Mouse (Mus musculus): ENCODE results near the gene Brd3os. TPM values are rescaled to one million over a fixed set of nuclear protein-coding genes. Genes with fewer than 3 reads are reported as not detected.

Brd3os gene
- polyA plus RNA-seq (2017; shearing (Covaris generic)), result under 1 TPM in 1 of 2 experiments, not detected in 1; 0.52 TPM

DNA sequence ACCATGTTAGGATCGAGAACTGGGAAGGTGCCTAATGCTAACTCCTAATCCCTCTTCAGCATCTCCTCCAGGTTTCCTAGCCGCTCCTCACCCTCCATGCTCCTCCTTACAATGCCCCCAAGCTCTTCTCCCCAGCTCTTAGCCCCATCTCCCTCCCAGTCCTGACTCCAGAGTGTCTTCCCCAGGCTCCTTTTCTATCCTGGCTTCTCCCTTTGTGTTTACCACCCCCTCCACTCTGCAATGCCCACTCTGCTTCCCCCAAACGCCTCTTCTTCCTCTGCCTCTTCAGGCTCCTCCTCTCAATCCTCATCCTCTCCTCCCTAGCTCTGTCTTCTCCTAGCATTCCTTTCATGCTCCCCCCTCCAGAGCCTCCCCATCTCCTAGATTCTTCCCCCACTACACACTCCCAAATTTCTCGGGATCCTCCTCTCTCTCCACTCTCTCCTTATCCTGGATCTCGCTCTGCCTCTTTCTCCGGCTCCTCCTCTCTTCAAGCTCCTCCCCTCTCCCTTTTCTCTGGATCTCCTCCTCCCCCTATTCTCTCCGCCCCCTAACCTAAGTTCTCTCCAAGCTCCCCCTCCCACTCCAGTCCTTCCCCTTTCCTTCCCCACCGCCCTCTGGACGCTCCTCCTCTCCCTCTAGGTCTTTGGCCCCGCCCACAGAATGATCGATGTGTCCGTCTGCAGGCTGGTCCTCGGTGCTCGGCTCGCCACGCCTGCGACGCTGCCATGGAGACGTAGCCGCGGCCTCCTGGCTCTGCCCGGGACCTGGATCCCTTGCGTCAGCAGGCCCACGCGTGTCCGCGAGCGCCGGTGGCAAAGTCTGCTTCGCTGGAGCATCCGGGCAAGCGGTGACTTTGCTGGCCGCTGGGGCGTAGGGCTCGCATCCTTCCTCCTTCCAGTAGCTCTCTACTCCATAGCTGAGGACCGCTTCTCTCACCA, at the start of gene Brd3os:
Gene Brd3os, plus strand, starts transcription at position 558 of the 941 bp plus-strand sequence.
- ATAC-seq, result peak; percentile 87

DNA sequence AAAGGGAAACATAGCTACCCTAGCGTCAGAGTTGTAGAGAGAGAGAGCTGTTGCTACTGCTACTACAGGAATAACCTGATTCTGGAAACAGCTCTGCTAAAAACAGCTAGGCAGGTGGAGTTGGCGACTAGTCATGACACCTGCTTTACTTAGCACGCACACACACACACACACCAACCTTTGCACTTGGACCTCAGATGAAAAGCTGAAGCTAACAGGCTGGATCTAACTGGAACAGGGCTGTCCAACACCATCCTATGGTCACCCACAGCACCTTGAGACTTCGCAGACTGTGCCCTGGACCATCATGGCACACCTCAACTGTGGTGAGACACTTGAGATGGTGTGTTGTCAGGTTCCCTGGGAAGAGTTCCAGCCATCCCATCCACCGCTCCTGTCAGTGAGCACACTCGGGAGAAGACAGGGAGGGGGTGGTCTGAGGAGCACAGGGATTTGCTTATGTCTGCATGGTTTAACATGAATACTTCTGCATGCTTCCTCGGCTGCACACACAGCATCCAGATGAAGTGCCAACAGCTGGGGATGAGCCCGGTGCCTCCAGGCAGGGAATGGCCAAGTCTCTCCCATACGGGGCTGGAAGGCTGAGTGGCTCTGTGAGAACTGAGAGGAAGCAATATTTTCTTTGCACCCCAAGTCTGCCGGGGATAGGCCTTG, 47.8 kb upstream of the Brd3os start:
- ATAC-seq, result no peak

- ATAC-seq, result no peak
Observed at GRCm38 (mm10) chr2:27396656-27397440, 45.3 kb upstream of the Brd3os start.

DNA sequence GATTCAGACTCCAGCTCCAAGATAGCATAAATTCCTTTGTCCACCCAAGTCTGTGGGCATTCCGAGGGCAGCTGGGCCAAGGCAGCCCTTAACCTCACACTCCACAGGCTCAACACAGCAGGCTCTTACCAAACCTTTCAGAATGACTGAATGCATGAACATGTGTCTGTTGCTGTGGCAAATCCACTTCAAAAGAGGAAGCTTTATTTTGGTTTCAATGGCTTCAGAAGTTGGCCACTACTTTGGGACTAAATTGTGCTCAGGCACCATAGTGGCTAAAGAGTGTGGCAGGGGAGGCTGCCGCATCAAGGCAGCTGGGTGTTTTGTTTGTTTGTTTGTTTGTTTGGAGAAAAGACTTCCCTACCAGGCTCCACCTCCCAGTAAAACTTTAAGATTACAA, 42.0 kb upstream of the Brd3os start:
- ATAC-seq, result no peak

- ATAC-seq, result no peak
Observed at GRCm38 (mm10) chr2:27401544-27401943, 40.6 kb upstream of the Brd3os start.

- ATAC-seq, result peak; percentile 65
Observed at GRCm38 (mm10) chr2:27404375-27405093, 37.6 kb upstream of the Brd3os start.

DNA sequence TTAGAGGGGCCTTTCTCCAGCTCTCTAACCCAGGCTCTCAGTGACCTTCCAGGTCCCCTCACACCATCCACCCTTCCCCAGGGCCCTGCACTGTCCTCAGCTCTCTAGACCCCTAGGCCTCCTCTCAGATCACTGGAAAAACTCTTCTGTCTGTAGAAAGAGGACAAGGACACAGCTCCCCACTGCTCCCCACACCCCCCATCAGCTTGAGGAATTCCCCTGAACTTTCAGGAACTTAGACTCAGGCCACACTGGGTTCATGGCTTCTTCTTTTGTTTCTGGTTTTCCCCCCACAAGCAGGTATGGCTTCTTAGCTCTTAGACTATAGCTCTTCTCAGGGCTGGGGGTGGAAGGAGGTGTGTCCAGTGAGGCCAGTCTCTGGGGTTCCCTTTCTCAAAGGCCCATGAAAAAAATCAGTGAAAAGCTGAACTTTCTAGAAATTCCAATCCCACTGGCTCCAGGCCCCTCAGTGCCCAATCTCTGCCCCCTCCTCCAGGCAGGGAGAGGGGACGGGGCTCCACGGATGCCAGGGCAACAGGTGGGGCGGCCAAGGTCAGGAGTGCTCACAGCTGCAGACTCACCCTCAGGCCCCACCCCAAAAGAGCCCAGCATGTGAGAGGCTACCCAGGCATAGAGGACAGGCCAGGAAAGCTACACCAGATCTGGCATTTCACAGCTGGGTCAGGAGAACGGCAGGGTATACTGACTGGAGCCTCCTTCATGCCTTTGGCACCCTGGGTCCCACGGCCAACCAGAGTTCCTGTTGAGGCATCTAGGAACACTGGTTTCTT, 36.8 kb upstream of the Brd3os start:
- peak; percentile 35 for ATAC-seq

DNA sequence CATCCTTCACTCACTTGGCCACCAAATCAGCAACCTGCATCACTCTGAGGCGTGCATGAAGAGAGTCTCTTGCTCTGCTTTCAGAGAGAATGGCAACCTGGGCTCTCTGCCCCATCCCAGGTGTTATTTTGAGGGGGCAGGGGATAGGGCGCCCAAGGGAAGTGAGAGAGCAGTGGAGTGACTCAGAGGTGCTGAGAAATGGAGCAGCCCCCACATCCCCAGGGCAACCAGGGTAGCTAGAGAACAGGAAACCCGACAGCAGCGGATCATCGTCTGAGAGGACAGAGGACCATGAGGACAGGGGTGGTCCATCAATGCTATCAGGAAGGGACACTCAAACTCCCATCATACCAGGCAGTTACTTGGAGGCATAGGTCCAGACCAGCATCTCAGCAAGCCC, 35.2 kb upstream of the Brd3os start:
- ATAC-seq, result peak; percentile 57

- ATAC-seq, result no peak
Observed at GRCm38 (mm10) chr2:27408194-27408593, 33.9 kb upstream of the Brd3os start.

DNA sequence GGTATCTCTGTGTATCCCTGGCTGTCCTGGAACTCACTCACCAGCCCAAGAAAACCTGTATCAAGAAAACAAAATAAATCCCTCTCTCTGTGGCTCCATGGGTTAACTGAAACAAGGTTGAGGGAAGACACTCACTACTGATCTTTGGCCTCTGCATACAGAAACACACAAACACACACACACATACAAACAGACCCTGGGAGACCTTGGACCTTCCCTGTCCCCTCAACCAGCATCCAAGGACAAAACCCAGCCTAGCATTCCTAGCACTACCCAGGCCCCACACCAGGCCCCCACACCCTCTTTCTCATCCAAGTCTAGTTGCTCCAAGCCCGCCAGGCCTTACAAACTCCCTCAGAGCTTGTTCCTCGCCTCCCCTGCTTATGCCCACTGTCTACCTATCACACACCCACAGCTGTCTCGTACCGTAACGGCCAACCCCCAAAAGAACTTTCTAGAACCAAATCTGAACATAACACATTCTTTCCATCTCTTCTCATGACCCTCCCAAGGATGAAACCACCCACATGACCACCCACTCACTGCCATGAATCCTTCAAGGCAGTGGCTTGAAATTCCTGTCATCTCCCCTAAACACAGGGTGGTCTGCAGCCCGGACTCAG, 31.5 kb upstream of the Brd3os start:
- ATAC-seq, result no peak

- ATAC-seq, result peak; percentile 60
Observed at GRCm38 (mm10) chr2:27411688-27412174, 30.4 kb upstream of the Brd3os start.

DNA sequence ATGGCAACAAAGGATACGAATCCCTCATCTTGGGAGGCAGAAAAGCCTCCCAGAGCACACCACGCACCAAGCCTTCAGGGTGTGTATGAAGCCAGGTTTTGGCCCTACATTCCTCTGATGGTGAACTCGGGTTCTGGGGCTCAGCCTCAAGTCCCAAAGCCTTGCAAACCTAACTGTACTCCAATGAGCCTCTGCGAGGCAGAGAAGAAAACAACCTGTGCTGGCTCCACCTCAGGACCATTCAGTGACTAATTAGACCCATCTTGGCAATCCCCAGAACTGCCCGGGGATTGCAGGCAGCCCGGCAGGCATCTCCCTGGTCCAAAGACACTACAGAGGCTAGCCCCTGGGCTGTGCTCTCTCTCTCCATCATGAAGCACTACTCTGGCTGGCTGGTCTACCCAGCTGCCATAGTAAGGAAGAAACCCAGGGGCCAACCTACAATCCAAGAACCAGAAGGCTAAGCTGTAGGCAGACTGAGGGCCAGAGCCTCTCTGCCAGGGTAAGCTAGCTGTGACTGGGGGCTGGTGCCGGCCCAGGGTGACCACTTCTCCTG, 29.8 kb upstream of the Brd3os start:
- peak; percentile 16 for ATAC-seq

DNA sequence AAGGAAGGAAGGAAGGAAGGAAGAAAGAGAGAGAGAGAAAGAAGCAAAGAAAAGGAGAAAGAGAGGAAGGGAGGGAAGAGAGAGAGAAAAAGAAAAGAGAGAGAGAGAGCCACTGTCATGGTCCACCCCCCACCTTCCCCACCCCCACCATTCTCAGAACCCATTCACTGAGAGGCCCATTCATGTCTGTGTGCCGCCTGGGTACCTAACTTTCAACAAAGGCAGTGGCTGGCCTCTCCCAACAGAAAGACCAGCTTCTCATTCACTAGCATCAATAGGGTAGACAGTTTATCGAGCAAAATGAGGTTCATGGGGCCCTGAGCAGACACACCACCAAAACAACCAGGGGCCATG, 28.6 kb upstream of the Brd3os start:
- no peak for ATAC-seq

DNA sequence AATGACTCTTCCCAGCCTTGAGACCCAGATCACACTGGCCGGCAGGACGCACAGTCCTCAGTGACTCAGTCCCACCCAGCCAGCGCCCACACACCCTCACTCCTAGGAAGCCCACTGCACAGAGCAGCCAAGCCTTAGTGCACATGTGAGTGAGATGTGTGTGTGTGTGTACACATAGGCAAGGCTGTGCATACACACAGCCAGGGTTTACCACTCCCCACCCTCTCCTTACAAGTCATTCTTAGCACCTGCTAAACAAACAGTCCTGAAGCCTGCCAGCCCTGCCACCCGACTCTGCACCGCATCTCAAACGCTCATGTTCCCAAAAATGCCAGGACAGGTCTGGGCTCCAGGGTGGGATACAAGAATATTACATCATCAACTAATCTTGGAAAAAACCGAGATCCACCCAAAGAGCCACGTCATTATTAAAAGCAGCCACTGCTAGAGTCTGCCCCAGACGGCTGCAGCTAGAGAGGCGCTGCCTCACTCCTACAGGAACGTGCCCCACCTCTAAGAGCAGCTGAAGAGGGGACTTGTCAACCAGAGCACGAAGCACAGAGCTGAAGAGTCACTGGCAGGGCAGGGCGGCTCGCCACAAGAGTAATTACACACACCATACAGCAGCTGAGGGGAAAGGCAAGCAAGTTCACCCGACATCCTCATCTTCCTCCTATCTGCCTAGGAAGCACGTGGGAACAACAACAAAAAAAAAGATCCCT, 28.0 kb upstream of the Brd3os start:
- peak; percentile 27 for ATAC-seq

DNA sequence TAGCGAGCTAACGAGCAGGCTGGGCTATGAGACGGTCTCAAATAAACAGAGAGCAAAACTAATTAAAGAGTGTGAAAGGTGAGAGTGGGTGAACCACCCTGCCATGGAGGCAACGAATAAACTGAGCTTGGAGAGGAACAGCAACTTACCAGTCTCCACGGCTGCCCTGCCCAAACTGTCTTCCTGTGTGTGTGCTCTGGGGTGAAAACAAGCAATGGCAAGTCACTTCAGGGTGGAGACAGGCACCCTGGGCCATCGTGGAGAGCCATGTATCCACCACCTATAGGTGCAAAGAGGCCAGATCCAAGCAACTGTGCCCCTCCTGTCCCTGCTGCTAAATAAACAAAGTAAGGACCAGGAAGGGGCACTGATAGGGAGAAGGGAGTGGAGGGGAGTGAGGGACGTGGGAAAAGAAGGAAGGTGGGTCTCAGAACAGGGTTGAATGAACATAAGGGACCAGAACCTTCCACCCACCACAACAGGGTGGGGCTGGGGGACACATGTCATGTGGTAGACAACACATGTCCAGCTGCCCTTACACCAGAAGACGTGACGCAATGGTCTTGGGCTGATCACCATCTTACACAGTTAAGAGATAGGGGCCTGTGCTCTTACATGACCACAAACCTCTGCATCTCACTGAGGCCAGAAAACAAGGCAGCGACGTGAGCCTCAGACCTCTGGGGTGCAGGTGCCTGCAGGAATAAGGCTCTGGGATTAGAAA, 26.9 kb upstream of the Brd3os start:
- ATAC-seq, result peak; percentile 24

GRCm38 (mm10) chr2:27416425-27416824, 25.7 kb upstream of the Brd3os start:
- ATAC-seq, result peak; percentile 40

GRCm38 (mm10) chr2:27417648-27418153, 24.4 kb upstream of the Brd3os start:
- ATAC-seq, result no peak

GRCm38 (mm10) chr2:27418577-27419070, 23.5 kb upstream of the Brd3os start:
- no peak for ATAC-seq

Measured in CD4-positive, CD25-positive, alpha-beta regulatory T cell, adult 4 months (primary cell).